Mouse (Mus musculus): ENCODE data around the gene Mogat2.

DNA sequence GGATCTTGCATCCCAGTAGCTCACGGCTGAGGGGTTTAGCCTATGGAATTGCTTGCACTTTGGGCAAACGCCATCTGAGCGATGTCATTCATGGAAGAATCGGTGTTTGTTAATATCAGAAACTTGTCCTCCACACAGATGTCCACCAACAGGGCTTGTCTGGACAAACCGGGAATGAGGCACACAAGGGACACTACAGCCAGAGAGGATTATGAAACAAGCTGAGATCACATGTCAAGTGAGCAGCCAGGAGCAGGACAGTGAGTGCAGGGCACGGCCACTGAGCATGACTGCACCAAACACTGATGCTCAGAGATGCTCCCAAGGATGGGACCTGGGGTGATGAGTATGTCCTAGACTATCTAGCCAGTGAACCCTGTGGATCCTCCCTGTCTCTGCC, 13.0 kb downstream of the Mogat2 start:
- TF ChIP-seq CTCF (IDR thresholded peaks at IDR 0.05; ENCODE audit: borderline replicate concordance, insufficient read depth, low read length) (no peak), POLR2A (IDR thresholded peaks at IDR 0.05; ENCODE audit: low read depth, low read length) (no peak)
